Mouse (Mus musculus): Measurements from ENCODE around the gene Nfia.

The Nfia gene

DNA sequence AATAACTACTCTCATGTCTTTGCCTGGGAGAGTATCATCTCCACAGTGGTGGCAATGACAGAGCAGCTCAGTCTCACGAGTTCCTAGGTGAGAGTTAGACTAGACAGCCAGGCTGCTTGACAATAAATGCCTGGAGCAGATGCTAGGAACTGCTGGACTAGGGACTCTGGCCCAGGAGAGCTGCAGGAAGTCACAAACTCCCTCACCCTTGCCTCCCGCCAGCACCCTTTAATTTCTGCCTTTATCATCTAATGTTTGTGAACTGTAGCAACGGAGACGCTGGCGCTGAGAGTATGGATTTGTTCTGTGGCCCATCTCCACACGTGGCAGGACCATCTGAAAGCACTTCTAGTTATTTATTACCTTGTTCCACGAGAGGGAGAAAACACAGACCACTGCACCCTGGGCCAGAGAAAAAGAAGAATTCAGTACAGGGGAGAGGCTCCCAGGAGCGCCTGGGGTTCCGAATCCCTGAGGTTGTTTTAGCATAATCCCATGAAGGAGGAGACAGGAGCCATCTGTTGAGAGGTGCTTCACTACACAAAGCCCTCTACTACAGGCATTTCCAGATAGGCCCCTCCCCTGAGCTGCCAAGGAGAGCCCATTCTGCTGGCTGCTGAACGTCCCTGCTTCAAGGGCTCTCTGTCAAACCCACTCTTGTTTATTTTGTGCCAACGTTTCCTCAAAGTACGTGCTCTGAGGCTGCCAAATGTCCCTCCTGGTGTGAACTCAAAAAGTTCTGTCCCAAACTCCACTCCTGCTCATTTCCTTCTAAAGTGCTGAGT is 231.0 kb downstream of the Nfia start:
- no peak for DNase-seq (ENCODE audit: low spot score in 2 of 2)

DNA sequence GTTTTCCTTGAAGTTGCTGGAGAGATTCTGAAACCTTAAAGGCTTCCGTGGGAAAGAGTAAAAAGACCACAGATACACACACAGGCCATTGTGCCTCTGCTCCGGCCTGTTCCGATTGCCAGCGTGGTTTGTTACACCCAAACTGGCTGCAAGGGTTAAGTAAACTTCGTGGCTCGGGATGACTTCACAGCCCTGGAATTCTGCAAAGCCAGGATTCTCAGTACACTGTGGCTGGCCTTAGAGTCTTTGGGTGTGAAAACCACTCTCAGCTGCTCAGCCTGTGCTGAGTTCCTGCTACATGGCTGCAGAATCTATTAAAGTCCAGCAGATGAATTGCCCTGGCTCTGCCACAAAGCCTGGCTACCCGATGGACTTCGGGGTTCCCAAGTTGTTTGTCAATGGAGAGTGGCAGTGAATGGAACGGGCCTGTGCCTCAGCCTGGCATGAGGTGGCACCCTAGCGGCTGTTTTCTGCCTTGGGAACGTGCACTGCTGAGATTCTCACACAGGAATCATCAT is 231.6 kb downstream of the Nfia start:
- peak; percentile 43 to 59 for DNase-seq (ENCODE audit: low spot score in 2 of 2)

DNA sequence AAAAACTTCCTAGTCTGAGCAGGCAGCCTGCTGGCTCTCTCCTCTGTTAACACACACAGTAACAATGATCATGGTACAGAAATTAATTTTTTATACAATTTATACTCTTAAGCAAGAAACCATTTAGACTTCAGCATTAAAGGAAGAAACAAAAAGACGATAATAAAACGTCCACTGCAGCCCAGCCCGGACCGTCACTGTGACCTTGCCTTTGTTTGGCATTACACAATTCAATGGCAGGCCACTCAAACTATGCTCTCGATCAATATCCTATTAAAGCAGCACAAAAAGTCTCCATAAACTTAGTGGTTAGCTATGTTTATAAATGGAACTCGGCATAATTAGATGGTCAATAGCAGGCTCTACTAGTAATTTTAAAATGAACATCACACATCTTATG is 232.5 kb downstream of the Nfia start:
- no peak for DNase-seq (ENCODE audit: low spot score in 2 of 2)

DNA sequence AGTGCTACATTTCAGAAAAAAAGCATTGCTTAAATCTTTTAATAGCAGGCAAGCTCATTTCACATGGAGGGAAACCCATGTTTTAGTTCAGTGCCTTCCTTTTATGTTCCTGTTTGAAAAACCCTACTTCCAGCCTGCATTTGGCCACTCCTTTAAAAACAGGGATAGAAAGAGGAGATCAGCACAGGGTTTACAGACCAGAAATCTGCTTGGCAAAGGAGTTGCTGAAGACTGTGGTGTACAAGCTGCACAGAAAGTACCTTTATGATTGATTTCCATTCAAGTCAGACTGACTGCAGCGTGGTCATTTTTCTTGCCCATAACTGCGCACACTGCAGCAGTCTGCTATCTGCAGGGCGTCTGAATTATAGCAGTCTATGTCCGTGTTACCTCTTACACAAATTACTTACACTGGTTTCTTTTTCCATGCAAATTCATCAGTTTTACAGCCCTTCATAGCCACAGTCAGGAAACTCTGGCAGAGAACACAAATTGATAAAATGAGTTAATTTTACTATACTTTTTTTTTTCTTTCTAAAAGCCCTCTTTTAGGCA is 236.4 kb downstream of the Nfia start:
- DNase-seq (ENCODE audit: low spot score in 2 of 2), result no peak

DNA sequence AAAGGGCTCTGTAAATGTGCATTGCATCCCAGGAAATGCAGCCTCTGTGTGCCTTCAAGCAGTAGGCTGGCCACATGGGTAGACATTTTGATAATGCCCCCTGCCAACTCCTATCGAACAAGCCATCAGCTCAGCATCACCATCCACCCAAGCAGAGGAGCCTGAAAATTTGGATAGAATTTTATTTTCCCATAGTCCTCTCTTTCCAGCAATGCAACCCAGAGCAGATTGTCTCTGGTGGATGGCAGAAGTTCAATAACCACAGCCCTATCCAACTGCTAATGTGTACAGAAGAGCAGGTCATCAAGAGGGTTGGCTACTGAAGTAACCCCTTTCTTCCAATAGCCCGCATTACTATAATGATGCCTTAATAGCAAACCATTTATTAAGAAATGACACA is 237.4 kb downstream of the Nfia start:
- DNase-seq (ENCODE audit: low spot score in 2 of 2), result no peak

DNA sequence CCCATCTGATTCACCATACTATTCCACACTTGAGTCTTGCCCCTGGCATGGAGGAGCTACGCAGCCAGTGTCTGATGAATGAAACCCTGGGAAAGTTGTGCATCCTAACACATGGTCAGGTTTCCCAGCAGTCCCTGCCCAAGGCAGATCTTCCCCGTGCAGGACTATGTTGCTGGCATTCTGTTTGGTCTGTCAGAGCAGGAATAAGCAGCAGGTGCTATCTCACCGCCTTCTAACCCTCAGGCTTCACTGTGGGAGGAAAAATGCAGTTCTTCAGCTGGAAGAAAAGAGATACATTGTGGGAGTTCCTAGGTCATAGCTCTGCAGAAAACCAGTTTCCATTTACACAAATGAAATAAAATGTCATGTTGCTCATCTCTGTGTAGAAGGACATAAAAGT is 247.3 kb downstream of the Nfia start:
- no peak for DNase-seq (ENCODE audit: low spot score in 2 of 2)

DNA sequence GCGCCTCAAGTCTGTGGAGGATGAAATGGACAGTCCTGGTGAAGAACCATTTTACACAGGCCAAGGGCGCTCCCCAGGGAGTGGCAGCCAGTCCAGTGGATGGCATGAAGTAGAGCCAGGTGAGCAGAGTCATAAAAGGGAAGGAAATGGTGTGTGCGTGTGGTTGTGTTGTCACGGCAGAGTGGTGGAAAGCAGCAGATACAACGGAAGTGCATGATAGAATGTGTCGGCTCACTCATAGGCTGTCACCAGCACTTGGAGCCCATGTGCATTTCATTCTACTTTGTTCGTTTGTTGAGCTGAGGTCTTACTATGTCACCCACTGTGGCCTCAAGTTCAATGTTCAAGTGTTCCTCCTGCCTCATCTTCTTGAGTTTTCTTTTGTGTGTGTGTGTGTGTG is 248.3 kb downstream of the Nfia start:
- DNase-seq (ENCODE audit: low spot score in 2 of 2), result no peak

DNA sequence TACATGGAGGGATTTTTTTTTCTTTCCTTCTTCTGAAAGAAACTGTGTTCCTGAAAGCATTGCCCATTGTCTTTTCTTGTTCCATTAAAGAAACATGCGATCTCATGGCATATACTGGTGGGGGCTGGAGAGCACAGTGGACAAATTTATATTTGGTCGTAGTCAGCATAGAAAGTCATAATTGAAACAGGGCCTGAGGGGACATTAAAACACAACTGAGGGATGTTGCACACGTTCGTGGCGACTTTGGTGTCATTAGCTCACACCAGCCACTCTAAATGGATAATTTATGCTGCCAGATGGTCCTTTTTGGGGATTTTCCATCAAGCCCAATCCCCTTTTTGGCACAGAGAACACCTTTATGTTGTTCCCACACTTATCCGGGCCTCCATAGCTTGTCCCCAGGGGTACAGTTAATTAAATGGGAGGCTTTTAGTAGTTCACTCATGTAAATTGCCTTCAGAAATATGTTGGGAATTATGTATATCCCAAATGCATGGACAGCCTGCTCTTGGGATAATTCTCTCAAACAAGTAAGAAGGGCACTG is 250.8 kb downstream of the Nfia start:
- no peak for DNase-seq (ENCODE audit: low spot score in 2 of 2)

DNA sequence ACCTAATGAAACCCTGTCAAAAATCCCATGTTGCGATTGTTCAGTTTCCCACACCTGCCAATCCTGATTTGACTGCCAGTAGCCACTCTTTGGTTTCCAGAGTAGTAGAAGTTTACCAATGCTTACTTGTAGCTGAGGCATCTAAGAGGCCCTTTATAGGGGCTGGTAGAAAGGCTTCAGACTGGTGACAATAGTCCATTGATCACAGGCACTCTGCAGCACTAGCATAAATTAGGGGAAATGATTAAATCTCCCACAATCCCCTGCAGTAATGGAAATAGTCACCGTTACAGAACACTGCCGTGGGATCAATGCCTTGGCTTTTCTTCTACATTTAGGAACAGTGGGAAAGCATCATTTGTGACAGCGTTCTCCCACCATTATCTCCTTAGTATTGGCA is 254.9 kb downstream of the Nfia start:
- no peak for DNase-seq (ENCODE audit: low spot score in 2 of 2)

DNA sequence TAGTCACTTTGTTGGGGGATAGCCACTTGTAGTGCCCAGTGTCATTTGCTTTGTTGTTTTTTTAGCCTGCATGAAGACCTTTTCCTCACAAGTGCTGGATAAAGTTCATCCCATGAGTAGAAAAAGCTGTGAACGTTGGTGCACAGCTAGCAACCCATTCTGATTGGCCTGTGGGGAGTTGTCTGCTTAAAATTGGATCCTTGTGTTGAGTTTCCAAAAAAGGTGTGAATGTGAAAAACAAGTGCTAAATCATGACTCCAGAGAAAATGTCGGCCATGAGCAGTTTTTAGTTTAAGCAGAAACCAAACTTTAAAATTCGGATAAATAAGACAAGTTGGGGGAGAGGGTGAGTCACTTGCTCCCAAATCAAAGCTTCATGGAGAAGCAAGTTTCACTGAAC is 259.3 kb downstream of the Nfia start:
- DNase-seq (ENCODE audit: low spot score in 2 of 2), result no peak

DNA sequence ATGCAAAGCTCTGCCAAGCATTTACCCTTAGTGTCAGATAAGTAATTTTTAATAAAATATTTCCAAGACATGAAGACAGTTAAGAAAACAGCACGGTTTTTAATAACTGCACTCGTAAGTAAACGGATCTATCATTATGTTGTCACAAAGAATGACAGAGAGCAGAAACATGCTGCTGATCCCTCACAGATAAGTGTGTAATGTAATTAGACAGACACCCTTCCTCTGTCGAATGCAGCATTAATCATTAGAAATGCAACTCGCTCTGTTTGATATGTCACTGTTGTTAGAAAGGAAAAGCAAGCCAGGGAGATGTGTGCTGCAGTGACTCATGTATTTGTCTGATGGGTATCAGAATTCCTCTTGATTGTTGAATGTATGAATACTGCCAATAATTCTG is 259.8 kb downstream of the Nfia start:
- no peak for DNase-seq (ENCODE audit: low spot score in 2 of 2)

DNA sequence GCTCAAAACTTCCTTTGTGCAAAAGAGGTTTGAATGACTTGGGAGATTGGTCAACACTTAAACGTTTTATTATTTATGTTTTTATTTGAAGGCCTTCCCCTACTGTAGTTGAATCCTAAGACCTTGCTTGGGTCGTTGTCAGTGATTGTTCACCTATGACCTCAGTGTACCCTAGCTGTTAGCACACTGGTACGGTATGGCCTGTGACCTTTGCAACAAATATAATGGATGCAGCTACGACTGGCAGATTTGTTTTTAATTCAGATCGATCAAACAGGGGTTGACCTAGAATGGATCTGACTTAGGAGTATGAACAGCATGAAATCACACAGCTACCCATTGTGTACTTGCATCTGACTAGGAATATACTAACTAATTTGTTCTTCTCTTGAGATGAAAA is 266.6 kb downstream of the Nfia start:
- no peak for DNase-seq (ENCODE audit: low spot score in 2 of 2)

DNA sequence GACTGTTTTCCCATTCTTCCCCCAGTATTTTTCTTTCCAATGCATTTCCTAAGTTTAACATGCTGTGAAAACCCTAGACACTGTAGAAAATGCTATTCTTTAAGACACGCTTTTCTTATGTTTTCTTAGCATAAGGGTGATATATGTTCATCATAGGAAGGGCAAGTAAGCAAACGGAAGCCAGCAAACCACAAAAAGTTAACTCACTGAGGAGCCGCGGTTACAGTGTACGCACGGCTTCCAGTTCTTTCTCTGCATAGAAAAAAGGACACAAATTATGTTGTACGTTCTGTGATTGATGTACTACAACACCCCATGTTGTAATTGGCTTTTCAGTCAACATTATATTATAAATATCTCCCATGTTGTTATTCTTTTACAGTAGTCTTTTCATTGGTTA is 267.6 kb downstream of the Nfia start:
- DNase-seq (ENCODE audit: low spot score in 2 of 2), result no peak

DNA sequence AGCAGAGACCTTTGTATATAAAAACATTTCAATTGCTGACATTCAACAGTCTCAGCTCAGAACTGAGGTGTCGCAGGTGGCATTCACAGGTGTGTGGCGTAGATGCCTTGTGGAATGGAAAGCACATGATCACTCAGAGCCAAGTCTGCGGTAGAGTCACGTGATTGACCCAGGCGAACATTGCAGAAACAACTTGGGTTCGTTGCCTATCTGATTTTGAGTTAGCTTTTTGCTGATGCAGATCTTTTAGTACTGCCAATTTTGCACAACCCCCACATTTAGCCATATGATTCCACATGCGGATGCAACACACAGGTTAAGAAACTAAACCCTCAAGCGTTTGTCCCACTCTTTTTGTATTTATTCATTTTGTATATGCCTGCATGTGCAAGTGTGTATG is 272.1 kb downstream of the Nfia start:
- DNase-seq (ENCODE audit: low spot score in 2 of 2), result no peak

DNA sequence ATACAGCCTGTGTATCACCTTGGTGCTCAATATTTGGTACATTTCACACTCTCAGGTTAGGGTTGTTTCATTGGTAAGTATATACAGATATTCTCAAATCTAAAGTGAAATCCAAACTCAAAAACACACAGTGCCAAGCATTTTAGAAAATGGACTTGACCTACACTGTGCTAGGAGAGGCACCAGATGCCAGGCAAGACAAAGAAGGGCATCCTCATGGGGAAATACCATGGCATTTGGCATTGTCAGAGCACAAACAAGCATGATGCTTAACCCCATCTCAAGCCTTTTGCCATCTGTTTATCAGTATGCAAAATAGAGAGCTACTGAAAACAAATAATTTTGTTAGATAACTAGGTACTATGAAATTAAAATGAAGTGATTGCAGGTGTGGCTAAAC is 274.8 kb downstream of the Nfia start:
- DNase-seq (ENCODE audit: low spot score in 2 of 2), result no peak

DNA sequence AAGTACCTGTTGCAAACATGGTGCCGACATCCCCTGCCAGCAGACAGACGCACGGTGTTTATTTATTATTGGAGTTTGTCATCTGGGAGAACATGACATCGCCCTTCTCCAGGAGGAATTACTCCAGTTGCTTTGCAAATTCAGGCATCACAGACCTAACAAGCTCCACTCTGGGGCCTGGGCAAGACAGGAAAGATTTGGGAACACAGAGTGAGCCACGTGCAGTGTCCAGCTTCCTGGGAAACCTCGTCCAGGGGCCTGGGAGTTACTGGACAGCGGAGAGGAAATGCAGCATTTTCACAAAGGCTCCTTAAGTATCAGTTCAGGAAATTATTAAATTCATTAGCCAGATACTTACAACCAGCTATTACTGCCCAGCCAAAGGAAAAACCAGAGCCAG is 277.1 kb downstream of the Nfia start:
- no peak for DNase-seq (ENCODE audit: low spot score in 2 of 2)

DNA sequence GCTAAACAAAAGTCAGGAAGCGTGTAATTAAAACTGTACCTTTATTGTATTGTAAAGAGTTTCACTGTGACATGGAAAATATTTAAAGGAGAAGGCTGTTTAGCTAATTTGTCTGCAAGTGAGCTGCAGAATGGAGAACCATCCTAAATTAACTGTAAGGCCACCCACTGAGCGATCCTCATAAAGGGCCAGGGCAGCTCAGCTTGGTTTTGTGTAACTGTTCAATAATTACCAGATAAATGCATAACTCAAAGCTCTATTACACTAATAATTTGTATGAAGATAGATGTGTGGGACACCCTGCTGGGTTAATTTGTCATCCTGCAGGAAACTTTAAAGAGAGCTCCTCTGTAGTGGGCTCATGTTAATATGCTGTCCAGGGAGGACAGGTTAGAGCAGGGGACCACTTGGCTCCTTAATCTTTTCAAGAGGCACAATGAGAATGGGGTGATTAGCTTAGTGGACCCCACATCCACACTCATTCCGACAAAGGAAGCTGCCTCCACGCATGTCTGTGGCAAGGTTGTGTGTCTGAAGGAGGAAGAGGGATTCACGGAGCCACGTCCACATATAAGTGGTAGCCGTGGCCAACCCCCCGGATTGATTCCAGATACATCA is 277.6 kb downstream of the Nfia start:
- DNase-seq (ENCODE audit: low spot score in 2 of 2), result no peak

DNA sequence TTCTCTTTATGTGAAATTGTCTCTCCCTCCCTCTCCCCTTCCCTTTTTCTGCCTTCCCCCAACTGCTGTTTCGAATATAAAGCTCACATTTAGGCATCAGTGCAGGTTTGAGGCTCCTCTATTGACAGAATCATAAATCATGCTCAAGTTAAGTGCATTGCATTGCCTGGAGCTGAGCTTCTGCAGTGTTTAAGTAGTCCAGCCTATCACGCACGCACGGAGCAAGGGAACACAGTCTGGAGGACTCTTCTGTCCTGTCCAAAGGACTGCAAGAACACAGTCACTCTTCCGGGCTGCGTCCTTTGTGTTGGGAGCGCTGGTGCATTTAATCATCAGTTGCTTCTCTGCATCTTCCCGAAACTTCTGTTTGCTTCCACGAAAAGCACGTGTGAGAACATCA is 278.2 kb downstream of the Nfia start:
- no peak for DNase-seq (ENCODE audit: low spot score in 2 of 2)

DNA sequence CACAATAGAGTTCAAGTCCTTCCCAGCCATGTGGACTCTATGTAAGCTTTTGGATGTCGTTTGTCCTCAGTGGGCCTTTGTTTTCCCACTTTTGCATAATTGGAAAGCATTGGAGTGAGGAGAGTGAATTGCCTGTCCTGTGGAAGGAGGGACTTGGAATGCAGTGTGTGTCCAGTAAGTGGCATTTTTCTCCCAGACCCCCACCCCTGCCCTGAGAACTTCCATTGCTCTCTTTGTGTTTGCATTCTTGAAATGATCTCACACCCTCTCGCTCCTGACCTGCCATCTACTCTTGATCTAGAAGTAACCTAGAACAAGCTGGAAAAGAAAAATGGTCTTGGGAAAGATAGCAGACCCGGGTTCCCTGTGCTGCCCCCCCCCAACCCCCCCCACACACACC is 278.8 kb downstream of the Nfia start:
- DNase-seq (ENCODE audit: low spot score in 2 of 2), result no peak

DNA sequence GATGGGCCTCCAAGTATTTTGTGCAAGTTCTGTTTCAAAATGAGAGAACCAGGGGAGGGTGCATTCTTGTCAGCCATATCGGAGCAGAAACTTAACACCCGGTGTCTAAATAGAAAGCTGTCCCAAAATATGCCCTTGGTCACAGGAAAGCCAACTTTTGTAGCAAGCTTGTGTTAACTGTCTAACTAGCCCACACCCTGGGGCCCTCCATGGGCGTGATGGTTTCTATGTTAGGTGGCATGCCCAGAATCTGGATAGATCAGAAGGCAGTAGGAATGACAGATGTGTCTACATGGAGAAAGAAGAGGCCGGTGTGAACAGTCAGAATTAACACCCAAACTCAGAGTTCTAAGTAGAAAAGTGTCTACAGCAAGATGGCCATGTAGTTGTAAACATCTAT is 282.5 kb downstream of the Nfia start:
- no peak for DNase-seq (ENCODE audit: low spot score in 2 of 2)

DNA sequence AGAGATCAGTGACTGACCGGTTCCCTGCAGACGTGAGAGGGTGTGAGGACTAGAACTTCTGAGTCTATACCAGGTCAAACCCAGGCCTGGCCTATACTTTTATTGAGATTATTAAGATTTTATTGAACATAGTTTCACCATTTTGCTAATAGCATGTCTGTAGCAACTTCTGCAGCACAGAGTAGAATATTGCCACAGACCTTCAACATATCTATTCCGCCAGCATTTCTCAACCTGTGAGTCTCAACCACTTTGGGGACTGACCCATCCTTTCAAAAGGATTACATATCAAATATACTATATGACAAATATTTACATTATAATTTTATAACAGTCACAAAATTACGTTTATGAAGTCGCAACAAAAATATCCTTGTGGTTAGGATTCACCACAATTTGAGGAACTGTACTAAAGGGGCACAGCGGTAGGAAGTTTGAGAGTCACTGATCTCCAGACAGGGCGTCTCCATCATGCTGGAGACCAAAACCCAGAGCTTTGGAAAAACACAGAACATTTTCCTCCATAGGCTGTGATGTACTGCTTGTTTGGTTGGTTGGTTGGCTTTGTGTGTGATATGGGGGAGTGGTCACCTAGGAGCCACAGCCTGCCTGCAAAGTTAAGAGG is 284.0 kb downstream of the Nfia start:
- no peak for DNase-seq (ENCODE audit: low spot score in 2 of 2)

DNA sequence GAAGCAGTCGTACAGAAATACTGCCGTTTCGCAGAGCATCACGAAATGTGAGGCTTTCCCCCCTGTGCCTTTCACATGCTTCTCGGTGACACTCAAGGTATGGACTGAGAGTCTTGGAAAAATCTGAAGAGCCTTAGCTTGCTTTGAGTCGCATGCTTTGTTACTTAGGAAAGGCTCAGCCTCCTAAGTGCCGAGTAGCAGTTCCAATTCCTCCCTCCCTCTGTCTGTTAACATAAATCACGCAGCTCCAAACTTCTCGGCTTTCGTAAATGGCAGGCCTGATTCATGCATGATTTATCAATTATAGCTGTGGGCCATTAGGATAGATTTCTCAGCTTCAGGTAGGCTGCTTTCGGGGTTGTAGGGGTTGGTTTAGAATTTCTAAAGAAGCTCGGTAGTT is 284.7 kb downstream of the Nfia start:
- no peak for DNase-seq (ENCODE audit: low spot score in 2 of 2)

DNA sequence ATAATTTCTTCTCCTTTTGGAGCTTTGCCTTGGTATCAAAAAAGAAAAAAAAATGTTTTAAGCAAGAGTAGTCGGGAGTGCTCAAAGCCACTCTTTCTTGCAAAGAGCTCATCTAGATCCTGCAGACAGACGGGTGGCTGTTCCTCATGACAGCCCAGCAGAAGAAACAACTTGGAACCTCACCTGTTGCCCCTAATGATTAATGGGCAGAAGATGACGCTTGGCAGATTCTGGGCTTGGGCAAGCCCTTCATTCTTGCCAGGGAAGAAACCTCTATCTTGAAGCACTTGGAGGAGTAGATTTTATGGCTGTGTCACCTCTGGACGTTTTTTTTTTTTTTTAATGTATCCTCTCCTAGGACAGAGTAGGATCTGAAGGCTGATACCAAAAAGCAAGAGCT is 285.2 kb downstream of the Nfia start:
- no peak for DNase-seq (ENCODE audit: low spot score in 2 of 2)

Measured in frontal cortex, postnatal 10 days (tissue).